Comparison of ENCODE assay signal across 18 mouse cellular contexts in genomic region chr13:8534265-8535113, GRCm38 (mm10).
"Had no signal": no experiment of that assay in that cellular context is flagged by ENCODE, and none has a peak within 500 bp of the region (broad histone marks: within the 10 kb centered on the region; RNA-seq: fewer than 3 reads in every experiment).

No protein-coding gene starts in this region.

- H3K4me1 ChIP-seq: midbrain, embryonic 10.5 days; midbrain, embryonic 12.5 days; midbrain, embryonic 15.5 days; neural tube, embryonic 12.5 days had no signal

- H3K9ac ChIP-seq: liver, embryonic 14.5 days; lung, embryonic 14.5 days; midbrain, embryonic 12.5 days; midbrain, embryonic 15.5 days; neural tube, embryonic 12.5 days had no signal

- H3K4me3 ChIP-seq: midbrain, embryonic 10.5 days; midbrain, embryonic 12.5 days; midbrain, embryonic 15.5 days; myocyte; neural tube, embryonic 12.5 days had no signal

- H3K27me3 ChIP-seq: midbrain, embryonic 12.5 days; midbrain, embryonic 15.5 days; neural tube, embryonic 12.5 days had no signal

- H3K9me3 ChIP-seq: midbrain, embryonic 10.5 days; midbrain, embryonic 12.5 days; midbrain, embryonic 15.5 days; neural tube, embryonic 12.5 days had no signal

- DNase-seq: lung, adult 18-20 months; lung, embryonic 14.5 days; lung, postnatal 10 days; lung, postnatal 4 days; retina, postnatal 1 day; right cerebral cortex, adult 18-20 months; right cerebral cortex, postnatal 25 days; right cerebral cortex, postnatal 4 days; spleen, adult 18-20 months; thymus, adult 18-20 months; thymus, postnatal 14 days; thymus, postnatal 36 days had no signal

- ATAC-seq: midbrain, embryonic 15.5 days had no signal

- H3K4me2 ChIP-seq: lung, embryonic 14.5 days; midbrain, embryonic 12.5 days; midbrain, embryonic 15.5 days; neural tube, embryonic 12.5 days had no signal

- H3K27ac ChIP-seq: liver, embryonic 14.5 days; midbrain, embryonic 10.5 days; midbrain, embryonic 12.5 days; midbrain, embryonic 15.5 days; neural tube, embryonic 12.5 days had no signal

- H3K36me3 ChIP-seq: midbrain, embryonic 10.5 days; midbrain, embryonic 12.5 days; midbrain, embryonic 15.5 days; neural tube, embryonic 12.5 days had no signal
